Mouse (Mus musculus) adipose tissue, adult 10 weeks (tissue): Measurements from ENCODE around the gene Vwa3b. TPM values are rescaled to one million over a fixed set of nuclear protein-coding genes. Genes with fewer than 3 reads are reported as not detected.

Experiments used
- polyA plus RNA-seq: library from polyadenylated mRNA; stranded (reverse); fragments of 350-450 nt; fragmentation: Illumina TruSeq; extraction: RNeasy Lipid Tissue Mini Kit (QIAGEN cat#74804); gene quantifications from one replicate; pipeline ENCODE4 v1.2.3, GENCODE M21; 2014; ENCODE audit warnings: low read depth, low replicate concordance

Vwa3b gene
- 9.1 TPM for polyA plus RNA-seq

GRCm38 (mm10) chr1:37025962-37026686 is at the start of gene Vwa3b:
TSS of gene Vwa3b (plus strand) at chr1:37026596.

GRCm38 (mm10) chr1:37214144-37214543 is 187.7 kb downstream of the Vwa3b start, which contains the start of gene Cnga3:
TSS of gene Cnga3 (plus strand) at chr1:37214434.

Other genes starting within 250 kb of the Vwa3b start
- gene Tmem131, start 82.9 kb upstream of the Vwa3b start, polyA plus RNA-seq, result 24.1 TPM
- gene Cnga3, start 187.8 kb downstream of the Vwa3b start, polyA plus RNA-seq, result 0.10 TPM